Mouse (Mus musculus) heart, postnatal 0 days (tissue): ENCODE measurements around the gene Grm4. TPM values are rescaled to one million over a fixed set of nuclear protein-coding genes. Genes with fewer than 3 reads are reported as not detected.

ENCODE experiments used
- ATAC-seq: fragments of 200-750 bp; cut with Nextera tagmentation; 2 replicates; pipeline ENCODE4 v1.8.0; 2017; ENCODE audit warnings: low read depth, moderate number of reproducible peaks, moderate library complexity; ENCODE audit not compliant: insufficient read depth
- DNase-seq: peaks from one replicate; pipeline ENCODE4 v3.0.0-alpha.2; 2016; ENCODE audit warnings: low spot score
- H3K27ac ChIP-seq: fragments of 300-500 bp; sonication (generic); 2 replicates; pipeline ENCODE4 v1.5.1; 2014; ENCODE audit warnings: low read depth, mild to moderate bottlenecking
- H3K27me3 ChIP-seq: fragments of 300-500 bp; sonication (generic); 2 replicates; pipeline ENCODE4 v1.6.1; 2014; ENCODE audit warnings: low read length, mixed read lengths; ENCODE audit not compliant: control insufficient read depth, insufficient read depth
- H3K36me3 ChIP-seq: fragments of 300-500 bp; sonication (generic); replicated peaks from 2 replicates; pipeline ENCODE4 v1.6.1; 2014; ENCODE audit warnings: low read length, mixed read lengths; ENCODE audit not compliant: control insufficient read depth, insufficient read depth
- H3K4me1 ChIP-seq: fragments of 300-500 bp; sonication (generic); 2 replicates; pipeline ENCODE4 v1.6.1; 2014; ENCODE audit warnings: antibody characterized with exemption; ENCODE audit not compliant: control insufficient read depth, insufficient read depth
- H3K4me2 ChIP-seq: fragments of 300-500 bp; sonication (generic); 2 replicates; pipeline ENCODE4 v1.6.1; 2014; ENCODE audit warnings: low read depth, mild to moderate bottlenecking, low read length, moderate library complexity
- H3K4me3 ChIP-seq: fragments of 300-500 bp; sonication (generic); 2 replicates; pipeline ENCODE4 v1.5.1; 2014; ENCODE audit warnings: low read depth, low read length
- H3K9ac ChIP-seq: fragments of 300-500 bp; sonication (generic); replicated peaks from 2 replicates; pipeline ENCODE4 v1.6.1; 2014; ENCODE audit warnings: low read depth, low read length, mixed read lengths
- H3K9me3 ChIP-seq: fragments of 300-500 bp; sonication (generic); replicated peaks from 2 replicates; pipeline ENCODE4 v1.6.1; 2016; ENCODE audit warnings: low read length; ENCODE audit not compliant: control insufficient read depth
- CTCF ChIP-seq: IDR thresholded peaks from 2 replicates; pipeline ENCODE4 v1.5.1; 2016; ENCODE audit warnings: antibody characterized with exemption, control low read depth, low read depth
- EP300 ChIP-seq: IDR thresholded peaks from 2 replicates; pipeline ENCODE4 v1.6.1; 2016; ENCODE audit warnings: antibody characterized with exemption, low read depth
- whole genome bisulfite sequencing: fragments of 180-500 bp; shearing (Covaris S2); extraction: QIAGEN DNeasy Blood & Tissue Kit; methylation state at CpG from one replicate; pipeline ENCODE4 v1.1.7; 2014; 5-methylcytosine and 5-hydroxymethylcytosine counted together
- polyA plus RNA-seq: library from polyadenylated mRNA; unstranded; fragments of >200 nt; fragmentation: Nextera tagmentation; extraction: Ambion mirVana; gene quantifications from 2 replicates; pipeline ENCODE4 v1.2.1, GENCODE M21; 2015
- total RNA-seq: library from RNA; depleted of rRNA; stranded (reverse); fragments of >200 nt; gene quantifications from 2 replicates; pipeline ENCODE4 v1.2.3, GENCODE M21; 2014; ENCODE audit warnings: low replicate concordance

Grm4 gene
- total and polyA plus RNA-seq, 2 experiments from 2014 or later, result 0.03 TPM; not detected in 1

DNA sequence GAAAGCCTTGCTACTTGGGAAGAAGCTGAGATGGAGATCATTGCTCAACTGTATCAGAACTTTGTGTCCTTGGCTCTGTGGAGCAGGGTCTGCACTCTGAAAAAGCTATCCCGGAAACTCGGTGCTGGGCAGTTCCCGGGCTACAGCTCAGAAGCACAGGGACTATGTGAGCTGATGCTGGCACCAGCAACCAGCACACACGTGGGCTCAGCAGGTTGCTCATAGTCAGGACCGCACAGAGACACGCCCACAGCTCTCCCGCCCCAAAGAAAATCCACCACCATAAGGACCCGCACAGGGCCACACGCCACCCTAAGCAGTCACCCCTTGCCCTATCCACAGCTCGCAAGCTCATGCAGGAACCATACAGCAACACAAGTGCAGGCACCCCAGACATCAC lies 61.2 kb downstream of the Grm4 start:
- TF ChIP-seq EP300 (no peak), CTCF (no peak)
- Histone ChIP-seq H3K9ac (no peak overlapping the region), H3K27ac (no peak overlapping the region), H3K9me3 (no peaks in the 10 kb centered on the region), H3K4me1 (no peaks in the 10 kb centered on the region), H3K4me3 (no peak overlapping the region), H3K27me3 (no peaks in the 10 kb centered on the region), H3K4me2 (no peak overlapping the region), H3K36me3 (no peaks in the 10 kb centered on the region)
- WGBS, result 58% methylated on average over 10 of the region's 10 CpGs
- DNase-seq (no peak), ATAC-seq (no peak)

DNA sequence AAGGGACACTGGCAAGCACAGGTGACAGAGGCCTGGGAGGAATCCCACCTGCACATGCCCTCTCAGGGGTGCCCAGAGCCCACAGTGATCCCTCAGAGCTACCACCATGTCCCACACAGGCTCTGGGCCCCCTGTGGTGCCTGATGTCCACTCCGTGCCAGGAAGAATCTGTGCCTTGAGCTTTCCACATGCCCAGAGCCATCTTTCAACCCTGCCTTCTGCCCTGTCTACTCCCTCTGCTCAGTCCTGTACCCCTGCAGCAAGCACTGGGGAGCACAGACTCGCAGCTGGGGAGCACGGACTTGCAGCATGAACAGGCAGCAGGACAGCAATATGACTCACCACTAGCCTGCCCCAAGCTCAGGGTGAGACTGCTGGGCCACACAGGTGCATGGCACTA lies 62.0 kb downstream of the Grm4 start:
- Histone ChIP-seq H3K9ac (no peak overlapping the region), H3K4me3 (no peak overlapping the region), H3K36me3 (no peaks in the 10 kb centered on the region), H3K9me3 (no peaks in the 10 kb centered on the region), H3K4me2 (no peak overlapping the region), H3K27ac (no peak overlapping the region), H3K4me1 (no peaks in the 10 kb centered on the region), H3K27me3 (no peaks in the 10 kb centered on the region)
- ATAC-seq (no peak), DNase-seq (no peak)
- WGBS, result 58% methylated on average over 3 of the region's 3 CpGs
- TF ChIP-seq EP300 (no peak), CTCF (no peak)

DNA sequence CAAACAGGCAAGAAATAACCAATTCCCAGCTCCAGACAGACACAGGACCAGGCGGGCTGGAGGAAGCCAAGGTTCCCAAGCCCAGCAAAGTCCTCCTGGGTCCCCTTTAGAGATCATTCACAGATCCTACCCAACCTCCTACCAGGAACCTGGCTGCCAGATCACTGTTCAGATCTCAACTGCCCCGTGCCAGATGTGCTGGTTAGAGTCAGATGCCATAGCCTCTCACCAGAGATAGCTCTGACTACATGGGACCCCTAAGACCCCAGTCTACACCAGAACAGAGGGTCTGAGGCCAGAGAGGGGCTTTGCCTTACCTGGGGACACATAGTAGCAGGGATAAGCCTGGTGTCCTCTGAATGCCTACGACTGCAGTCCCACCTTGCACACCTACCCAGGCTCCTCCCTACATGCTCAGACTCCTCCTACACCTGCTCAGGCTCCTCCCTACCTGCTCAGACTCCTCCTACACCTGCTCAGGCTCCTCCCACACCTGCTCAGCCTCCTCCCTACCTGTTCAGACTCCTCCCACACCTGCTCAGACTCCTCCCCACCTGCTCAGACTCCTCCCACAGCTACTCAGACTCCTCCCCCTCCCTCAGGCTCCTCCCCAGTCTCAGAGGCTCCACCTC lies 63.2 kb downstream of the Grm4 start:
- H3K9me3 ChIP-seq, result no peaks in the 10 kb centered on the region
- H3K4me1 ChIP-seq, result no peaks in the 10 kb centered on the region
- no peaks in the 10 kb centered on the region for H3K36me3 ChIP-seq
- no peaks in the 10 kb centered on the region for H3K27me3 ChIP-seq
- TF ChIP-seq CTCF (no peak), EP300 (no peak)
- no peak overlapping the region for H3K4me2 ChIP-seq
- 76% methylated on average over 3 of the region's 3 CpGs for WGBS
- no peak for DNase-seq
- no peak for ATAC-seq
- no peak overlapping the region for H3K27ac ChIP-seq
- H3K9ac ChIP-seq, result no peak overlapping the region
- no peak overlapping the region for H3K4me3 ChIP-seq

DNA sequence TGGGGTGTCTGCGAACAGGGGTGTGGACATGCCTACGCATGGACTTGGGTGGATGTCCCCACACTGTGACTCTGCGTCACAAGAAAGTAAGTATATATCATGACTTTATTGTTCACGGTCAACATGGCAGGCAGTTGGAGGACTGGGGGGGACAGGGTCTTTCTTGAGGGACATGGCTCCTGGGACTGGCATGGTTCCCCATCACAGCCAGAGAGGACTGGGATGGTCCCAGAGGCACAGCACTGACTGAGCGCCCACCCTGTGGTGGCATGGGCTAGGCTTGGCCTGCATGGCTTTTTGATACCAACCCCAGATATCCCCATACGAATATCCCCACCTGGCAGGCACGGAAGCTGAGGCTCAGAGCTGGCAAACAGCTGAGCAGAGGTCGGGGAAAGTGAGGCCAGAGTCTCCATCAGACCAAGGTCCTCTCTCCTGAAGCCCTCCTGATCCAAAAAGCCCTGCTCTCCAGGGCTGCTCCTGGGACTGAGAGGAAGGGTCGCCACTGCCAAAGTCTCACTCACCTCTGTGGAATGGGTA lies 64.1 kb downstream of the Grm4 start:
- H3K36me3 ChIP-seq, result no peaks in the 10 kb centered on the region
- H3K4me3 ChIP-seq, result no peak overlapping the region
- TF ChIP-seq CTCF, result no peak
- TF ChIP-seq EP300, result no peak
- H3K9ac ChIP-seq, result no peak overlapping the region
- no peaks in the 10 kb centered on the region for H3K4me1 ChIP-seq
- no peak for DNase-seq
- 84% methylated on average over 9 of the region's 9 CpGs for whole genome bisulfite sequencing
- H3K27ac ChIP-seq, result no peak overlapping the region
- H3K4me2 ChIP-seq, result no peak overlapping the region
- no peaks in the 10 kb centered on the region for H3K9me3 ChIP-seq
- no peaks in the 10 kb centered on the region for H3K27me3 ChIP-seq
- ATAC-seq, result no peak

DNA sequence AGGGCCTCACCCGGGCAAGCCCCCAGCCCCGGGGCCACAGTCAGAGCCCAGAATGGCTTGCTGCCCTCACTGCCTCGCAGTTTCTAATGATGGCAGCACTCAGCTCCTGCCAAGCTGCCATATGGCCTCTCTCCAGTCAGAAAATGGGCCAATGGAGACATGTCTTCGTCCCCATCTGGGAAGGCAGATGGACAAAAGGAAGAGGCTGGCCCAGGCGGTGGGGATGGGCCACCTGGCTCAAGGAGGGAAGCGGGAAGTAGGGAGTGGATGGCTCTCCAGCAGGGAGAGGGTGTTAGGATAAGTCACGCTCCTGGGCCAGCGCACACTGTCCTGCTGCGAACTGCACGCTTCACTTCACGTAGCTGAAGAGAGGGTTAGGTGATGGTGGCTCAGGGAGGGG lies 64.8 kb downstream of the Grm4 start:
- no peak overlapping the region for H3K4me2 ChIP-seq
- TF ChIP-seq CTCF (no peak), EP300 (no peak)
- H3K27ac ChIP-seq, result no peak overlapping the region
- H3K36me3 ChIP-seq, result no peaks in the 10 kb centered on the region
- 76% methylated on average over 11 of the region's 11 CpGs for WGBS
- no peak overlapping the region for H3K4me3 ChIP-seq
- ATAC-seq (no peak), DNase-seq (no peak)
- no peak overlapping the region for H3K9ac ChIP-seq
- H3K27me3 ChIP-seq, result 0 out of 2 replicates have a peak, but pooled peaks cover 4% of the 10 kb centered on the region
- no peaks in the 10 kb centered on the region for H3K4me1 ChIP-seq
- H3K9me3 ChIP-seq, result no peaks in the 10 kb centered on the region
